Mouse (Mus musculus): Measurements from ENCODE around the gene Ugt2a2. TPM values are rescaled to one million over a fixed set of nuclear protein-coding genes. Genes with fewer than 3 reads are reported as not detected.
"Not testable (repeated sequence)": the region's sequence is repeated elsewhere in the genome, so short reads cannot be mapped to it uniquely, and the experiment has no call there.

The Ugt2a2 gene
- polyA plus RNA-seq, 1 experiment from 2014 or later = not detected

DNA sequence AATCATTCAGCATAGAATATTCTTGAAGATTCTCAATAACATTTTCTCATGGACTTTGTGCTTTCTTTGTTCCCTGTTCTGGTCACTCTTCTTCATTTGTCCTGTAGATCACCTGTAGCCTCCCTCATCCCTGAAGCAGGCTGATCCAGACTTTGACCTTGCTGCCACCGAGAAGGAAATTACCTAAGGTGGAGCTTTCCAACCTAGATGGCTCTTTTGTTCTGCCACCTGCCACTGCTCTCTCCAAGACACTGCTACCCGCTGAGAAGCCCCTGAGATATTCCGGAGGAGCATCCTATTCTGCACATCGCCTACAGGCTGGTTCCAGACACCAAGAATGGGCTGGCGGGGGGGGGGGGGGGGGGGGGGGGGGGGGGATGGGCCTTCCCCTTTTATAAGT is 29.5 kb downstream of the Ugt2a2 start:
- not testable (repeated sequence) for H3K4me3 ChIP-seq; H3K4me1 ChIP-seq (replicated peaks); H3K4me2 ChIP-seq; ATAC-seq (ENCODE audit: insufficient number of reproducible peaks, low FRiP score); H3K27me3 ChIP-seq (replicated peaks); H3K9ac ChIP-seq; H3K9me3 ChIP-seq (replicated peaks); H3K27ac ChIP-seq (ENCODE audit: poor library complexity, severe bottlenecking); H3K36me3 ChIP-seq
- WGBS = 79% methylated on average over 4 of the region's 5 CpGs

DNA sequence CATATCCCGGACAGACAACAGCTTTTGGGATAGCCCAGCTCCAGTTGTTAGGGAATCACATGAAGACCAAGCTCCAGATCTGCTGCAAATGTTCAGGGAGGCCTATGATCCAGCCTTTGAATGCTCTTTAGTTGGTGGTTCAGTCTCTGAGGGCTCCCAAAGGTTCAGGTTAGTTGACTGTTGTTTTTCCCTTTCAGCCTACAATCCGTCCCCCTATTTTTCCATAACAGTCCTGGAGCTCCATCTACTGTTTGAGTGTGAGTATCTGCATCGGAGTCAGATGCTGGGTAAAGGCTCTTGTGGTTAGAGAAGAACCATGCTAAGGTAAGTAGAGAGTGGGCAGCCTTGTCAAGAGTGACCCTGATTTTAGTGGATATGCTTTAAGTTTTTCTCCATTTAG is 45.8 kb downstream of the Ugt2a2 start:
- H3K9ac ChIP-seq = no peak overlapping the region
- no peak overlapping the region for H3K27ac ChIP-seq (ENCODE audit: poor library complexity, severe bottlenecking)
- no peaks in the 10 kb centered on the region for H3K27me3 ChIP-seq (replicated peaks)
- H3K4me2 ChIP-seq = no peak overlapping the region
- no peak for ATAC-seq (ENCODE audit: insufficient number of reproducible peaks, low FRiP score)
- WGBS = 44% methylated on average over 3 of the region's 3 CpGs
- no peak overlapping the region for H3K4me3 ChIP-seq
- H3K9me3 ChIP-seq (replicated peaks) = no peaks in the 10 kb centered on the region
- H3K4me1 ChIP-seq (replicated peaks) = no peaks in the 10 kb centered on the region
- H3K36me3 ChIP-seq = no peaks in the 10 kb centered on the region

DNA sequence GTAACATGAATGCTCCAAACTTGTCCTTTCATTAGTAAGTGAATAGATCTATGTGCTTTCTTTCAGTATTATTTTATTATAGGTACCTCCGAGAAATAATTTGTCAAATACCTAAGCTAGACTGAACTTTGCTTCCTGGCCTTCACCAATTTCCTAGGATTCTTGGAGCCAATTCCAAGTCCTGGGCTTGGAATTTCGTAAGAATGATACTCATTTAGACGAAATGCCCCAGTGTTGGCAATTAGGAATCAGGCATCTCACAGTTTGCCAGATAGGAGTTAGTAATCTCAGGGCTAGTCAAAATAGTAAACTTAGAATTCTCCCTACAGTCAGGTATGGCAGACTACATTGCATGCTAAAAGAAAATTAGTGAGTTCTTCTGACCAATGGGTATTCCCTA is 56.4 kb downstream of the Ugt2a2 start:
- Histone ChIP-seq H3K36me3 (no peaks in the 10 kb centered on the region), H3K27ac (ENCODE audit: poor library complexity, severe bottlenecking) (no peak overlapping the region), H3K27me3 (replicated peaks) (no peaks in the 10 kb centered on the region), H3K4me3 (no peak overlapping the region), H3K4me2 (no peak overlapping the region), H3K4me1 (replicated peaks) (no peaks in the 10 kb centered on the region), H3K9me3 (replicated peaks) (no peaks in the 10 kb centered on the region), H3K9ac (no peak overlapping the region)
- WGBS = 72% methylated on average over 3 of the region's 3 CpGs
- ATAC-seq (ENCODE audit: insufficient number of reproducible peaks, low FRiP score) = no peak

DNA sequence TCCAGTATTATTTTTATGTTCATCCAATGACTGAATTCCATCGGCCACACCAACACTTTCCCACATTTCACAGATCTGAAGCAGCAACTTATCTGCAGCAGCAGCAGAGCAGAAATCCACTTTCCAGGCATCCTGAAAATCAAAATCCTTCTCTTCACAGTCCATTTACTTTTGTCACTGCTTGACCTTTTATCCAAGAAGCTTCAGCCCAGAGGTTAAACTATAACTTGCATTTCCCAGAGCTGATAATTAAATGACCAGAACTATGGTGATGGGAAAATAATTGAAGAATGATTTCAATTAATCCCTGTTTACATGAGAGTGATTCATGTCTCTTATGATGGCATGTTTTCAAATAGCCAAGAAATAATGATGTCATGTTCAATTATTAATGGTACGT is 58.0 kb downstream of the Ugt2a2 start, which contains the start of gene Ugt2b38:
Gene Ugt2b38, minus strand, starts transcription at position 163 of the 400 bp plus-strand sequence.
- ATAC-seq (ENCODE audit: insufficient number of reproducible peaks, low FRiP score); H3K36me3 ChIP-seq; H3K4me3 ChIP-seq; H3K4me1 ChIP-seq (replicated peaks); H3K4me2 ChIP-seq; H3K27ac ChIP-seq (ENCODE audit: poor library complexity, severe bottlenecking); H3K9ac ChIP-seq; H3K27me3 ChIP-seq (replicated peaks); H3K9me3 ChIP-seq (replicated peaks): not testable (repeated sequence)
- 90% methylated on average over 1 of the region's 2 CpGs for WGBS

Other genes starting within 250 kb of the Ugt2a2 start
- not detected in 2 replicates for gene Ugt2b37, start 227.5 kb downstream of the Ugt2a2 start, polyA plus RNA-seq (2016; fragmentation: Nextera tagmentation; extraction: Ambion mirVana)
- not detected in 2 replicates for gene Ugt2a3, start 145.1 kb downstream of the Ugt2a2 start, polyA plus RNA-seq (2016; fragmentation: Nextera tagmentation; extraction: Ambion mirVana)
- not detected in 2 replicates for gene Ugt2b38, start 58.1 kb downstream of the Ugt2a2 start, polyA plus RNA-seq (2016; fragmentation: Nextera tagmentation; extraction: Ambion mirVana)
- gene Gm43638, start 4.5 kb upstream of the Ugt2a2 start, polyA plus RNA-seq (2016; fragmentation: Nextera tagmentation; extraction: Ambion mirVana) = not detected in 2 replicates
- gene Ugt2a1, start 8.6 kb upstream of the Ugt2a2 start, polyA plus RNA-seq (2016; fragmentation: Nextera tagmentation; extraction: Ambion mirVana) = not detected in 2 replicates
- gene Sult1b1, start 55.9 kb upstream of the Ugt2a2 start, polyA plus RNA-seq (2016; fragmentation: Nextera tagmentation; extraction: Ambion mirVana) = not detected in 2 replicates
- gene Sult1d1, start 86.8 kb upstream of the Ugt2a2 start, polyA plus RNA-seq (2016; fragmentation: Nextera tagmentation; extraction: Ambion mirVana) = not detected in 2 replicates
- not detected in 2 replicates for gene Sult1e1, start 109.3 kb upstream of the Ugt2a2 start, polyA plus RNA-seq (2016; fragmentation: Nextera tagmentation; extraction: Ambion mirVana)
- not detected in 2 replicates for gene Csn1s1, start 183.9 kb upstream of the Ugt2a2 start, polyA plus RNA-seq (2016; fragmentation: Nextera tagmentation; extraction: Ambion mirVana)
- gene Csn2, start 217.4 kb upstream of the Ugt2a2 start, polyA plus RNA-seq (2016; fragmentation: Nextera tagmentation; extraction: Ambion mirVana) = not detected in 2 replicates

All from heart, embryonic 12.5 days (tissue).